ENCODE assay signal across 24 mouse cellular contexts in the genomic region with DNA sequence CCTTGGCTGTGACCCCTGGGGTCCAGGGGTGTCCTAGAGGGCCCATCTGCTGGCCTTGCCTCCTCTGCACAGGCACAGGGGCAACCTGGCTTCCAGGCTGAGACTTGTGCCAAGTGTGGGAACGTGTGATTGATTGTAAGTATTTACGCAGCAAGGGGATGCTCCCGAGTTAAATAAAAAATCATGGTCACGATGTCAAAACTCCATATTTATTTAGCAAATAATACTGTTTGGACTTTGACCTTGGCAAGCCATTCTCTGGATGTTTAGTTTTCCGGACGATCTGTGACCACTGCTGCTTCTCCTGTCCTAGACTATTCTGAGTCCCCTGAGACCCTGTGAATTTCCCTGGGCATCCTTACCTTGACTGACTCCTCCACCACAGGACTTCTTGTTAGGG.
DNase-seq lines count a peak whose midpoint lies in the region; ATAC-seq and TF ChIP-seq lines count a peak whose summit lies in the region.
"Had no signal": no experiment of that assay in that cellular context is flagged by ENCODE, and none has a peak within 500 bp of the region (broad histone marks: within the 10 kb centered on the region; RNA-seq: fewer than 3 reads in every experiment).

No protein-coding gene starts in this region.

- peak; percentile 40 to 77 for DNase-seq in adrenal gland, adult (ENCODE audit: inconsistent age in 2 of 2, low spot score in 1 of 2)
- no peak for DNase-seq in adrenal gland, postnatal 4 days (ENCODE audit: low spot score in 2 of 2)
- DNase-seq in hindbrain, postnatal 0 days (ENCODE audit: low spot score): no peak
- DNase-seq in kidney, postnatal 14 days: peak; percentile 10
- no peak for DNase-seq in kidney, adult 11 months
- DNase-seq in neural tube, embryonic 10.5 days (ENCODE audit: extremely low spot score, low spot score): no peak
- DNase-seq: B cell, adult 2 months; cerebellum, adult 11 months; cerebellum, adult 8-10 months; cerebellum, postnatal 14 days; gastrocnemius, postnatal 10 days; heart, adult 18-20 months; heart, postnatal 10 days; heart, postnatal 4 days had no signal

- 0 out of 2 replicates have a peak, but pooled peaks cover 5% of the 10 kb centered on the region for H3K4me1 ChIP-seq in hindbrain, embryonic 13.5 days (replicated peaks)
- no peaks in the 10 kb centered on the region for H3K4me1 ChIP-seq in hindbrain, postnatal 0 days (ENCODE audit: insufficient read depth, low read length)
- H3K4me1 ChIP-seq in neural tube, embryonic 13.5 days (replicated peaks): peaks cover 16% of the 10 kb centered on the region
- H3K4me1 ChIP-seq: heart, embryonic 10.5 days; hindbrain, embryonic 15.5 days had no signal

- 72% methylated on average over 6 of the region's 6 CpGs for WGBS in hindbrain, embryonic 13.5 days
- WGBS in hindbrain, postnatal 0 days: 74% methylated on average over 6 of the region's 6 CpGs
- 71% methylated on average over 6 of the region's 6 CpGs for WGBS in neural tube, embryonic 13.5 days

- H3K27me3 ChIP-seq in hindbrain, embryonic 13.5 days: no peaks in the 10 kb centered on the region
- no peaks in the 10 kb centered on the region for H3K27me3 ChIP-seq in hindbrain, postnatal 0 days (ENCODE audit: insufficient read depth, low read length)
- H3K27me3 ChIP-seq in neural tube, embryonic 13.5 days: no peaks in the 10 kb centered on the region
- H3K27me3 ChIP-seq: embryonic facial prominence, embryonic 13.5 days; forebrain, embryonic 12.5 days; hindbrain, embryonic 15.5 days had no signal

- H3K4me2 ChIP-seq in hindbrain, embryonic 13.5 days: no peak overlapping the region
- H3K4me2 ChIP-seq in hindbrain, postnatal 0 days (ENCODE audit: low read depth, low read length): no peak overlapping the region
- no peak overlapping the region for H3K4me2 ChIP-seq in neural tube, embryonic 13.5 days
- H3K4me2 ChIP-seq: embryonic facial prominence, embryonic 13.5 days; forebrain, embryonic 12.5 days; hindbrain, embryonic 15.5 days had no signal

- H3K4me3 ChIP-seq in hindbrain, embryonic 13.5 days: no peak overlapping the region
- no peak overlapping the region for H3K4me3 ChIP-seq in hindbrain, postnatal 0 days (ENCODE audit: low read length)
- no peak overlapping the region for H3K4me3 ChIP-seq in neural tube, embryonic 13.5 days
- H3K4me3 ChIP-seq: embryonic facial prominence, embryonic 13.5 days; forebrain, embryonic 12.5 days; heart, embryonic 10.5 days; hindbrain, embryonic 15.5 days had no signal

- ATAC-seq in hindbrain, embryonic 13.5 days (ENCODE audit: low FRiP score): no peak
- no peak for ATAC-seq in hindbrain, postnatal 0 days
- no peak for ATAC-seq in neural tube, embryonic 13.5 days (ENCODE audit: low read depth)
- ATAC-seq: CD4-positive, CD25-positive, alpha-beta regulatory T cell, adult 4 months; forebrain, embryonic 16.5 days; inflammation-experienced regulatory T-cells, adult 6 months had no signal

- TF ChIP-seq CTCF in hindbrain, postnatal 0 days (IDR thresholded peaks at IDR 0.05; ENCODE audit: low read depth): no peak

- peak overlapping the region; percentile 24; the same call in 1 of the 2 replicates for H3K9ac ChIP-seq in hindbrain, embryonic 13.5 days
- no peak overlapping the region for H3K9ac ChIP-seq in hindbrain, postnatal 0 days (replicated peaks; ENCODE audit: low read length)
- no peak overlapping the region for H3K9ac ChIP-seq in neural tube, embryonic 13.5 days
- H3K9ac ChIP-seq: embryonic facial prominence, embryonic 13.5 days; forebrain, embryonic 12.5 days; hindbrain, embryonic 15.5 days had no signal

- no peak overlapping the region for H3K27ac ChIP-seq in hindbrain, embryonic 13.5 days
- H3K27ac ChIP-seq in hindbrain, postnatal 0 days: no peak overlapping the region
- 0 out of 2 replicates have a peak overlapping the region, but pooled peaks have one; percentile 33 for H3K27ac ChIP-seq in neural tube, embryonic 13.5 days (replicated peaks)
- H3K27ac ChIP-seq: embryonic facial prominence, embryonic 13.5 days; forebrain, embryonic 12.5 days; heart, embryonic 10.5 days had no signal

- no peaks in the 10 kb centered on the region for H3K9me3 ChIP-seq in hindbrain, embryonic 13.5 days
- no peaks in the 10 kb centered on the region for H3K9me3 ChIP-seq in hindbrain, postnatal 0 days (ENCODE audit: low read length)
- H3K9me3 ChIP-seq in neural tube, embryonic 13.5 days: no peaks in the 10 kb centered on the region
- H3K9me3 ChIP-seq: embryonic facial prominence, embryonic 13.5 days; forebrain, embryonic 12.5 days; heart, embryonic 10.5 days; hindbrain, embryonic 15.5 days had no signal

- H3K36me3 ChIP-seq in hindbrain, embryonic 13.5 days: peaks cover 37% of the 10 kb centered on the region
- peaks cover 8% of the 10 kb centered on the region; the same call in 1 of the 2 replicates for H3K36me3 ChIP-seq in hindbrain, postnatal 0 days (ENCODE audit: insufficient read depth, low read length)
- H3K36me3 ChIP-seq in neural tube, embryonic 13.5 days: peaks cover 18% of the 10 kb centered on the region; the same call in 1 of the 2 replicates
- H3K36me3 ChIP-seq: embryonic facial prominence, embryonic 13.5 days; forebrain, embryonic 12.5 days; G1E; heart, embryonic 10.5 days had no signal

Comparison
In these comparisons a context has a peak if more than half of its experiments do, and no peak if none do; other contexts are left out.
1. DNase-seq: peak in adrenal gland, adult (2 of 2) and kidney, postnatal 14 days (single experiment); none in adrenal gland, postnatal 4 days (0 of 2), hindbrain, postnatal 0 days (single experiment), kidney, adult 11 months (single experiment) and neural tube, embryonic 10.5 days (single experiment).